Mouse (Mus musculus): ENCODE data around the gene Fndc7. TPM values are rescaled to one million over a fixed set of nuclear protein-coding genes. Genes with fewer than 3 reads are reported as not detected.

Gene Fndc7
- 0.87 TPM for polyA plus RNA-seq (2014; fragmentation: Illumina TruSeq; extraction: RNeasy Lipid Tissue Mini Kit (QIAGEN cat#74804); ENCODE audit: low read depth, low replicate concordance)

DNA sequence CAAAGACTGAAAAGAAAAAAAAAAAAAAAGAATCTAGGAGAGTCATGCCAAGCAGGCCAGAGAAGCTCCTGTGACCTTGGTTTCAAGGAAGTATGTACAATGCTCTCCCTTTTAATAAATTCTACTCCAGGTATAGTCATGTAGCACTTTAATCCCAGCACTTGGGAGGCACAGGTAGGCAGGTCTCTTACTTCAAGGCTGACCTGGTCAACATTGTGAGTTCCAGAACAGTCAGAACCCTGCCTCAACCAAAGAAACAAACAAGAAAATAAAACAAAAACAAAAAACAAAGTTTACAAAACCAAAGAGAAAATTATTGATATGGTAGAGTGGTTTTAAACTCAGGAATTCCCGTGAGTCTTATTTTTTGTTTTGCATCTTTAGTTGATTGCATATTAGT, at the start of gene Fndc7:
TSS of gene Fndc7 (minus strand) at position 101 of the 400 bp plus-strand sequence.

DNA sequence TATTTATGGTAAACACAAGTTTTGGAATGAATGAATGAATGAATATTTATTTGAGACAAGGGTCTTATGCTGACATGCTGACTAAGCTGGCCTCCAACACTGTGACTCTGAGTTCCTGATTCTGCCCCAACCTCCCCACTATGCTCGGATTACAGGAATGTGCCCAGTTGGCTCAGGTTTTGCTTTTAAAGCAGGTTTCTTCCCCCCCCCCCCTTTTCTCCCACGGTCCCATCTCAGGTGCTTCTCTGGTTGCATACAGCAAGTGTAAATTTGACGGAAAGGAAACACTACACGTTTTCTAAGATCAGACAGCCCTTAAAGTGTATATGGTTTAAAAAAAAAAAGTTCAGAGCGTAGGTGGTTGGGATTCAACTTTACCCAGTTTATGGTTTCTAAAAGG, 49.8 kb upstream of the Fndc7 start, which contains the start of gene Henmt1:
TSS of gene Henmt1 (plus strand) at position 301 of the 400 bp plus-strand sequence.

DNA sequence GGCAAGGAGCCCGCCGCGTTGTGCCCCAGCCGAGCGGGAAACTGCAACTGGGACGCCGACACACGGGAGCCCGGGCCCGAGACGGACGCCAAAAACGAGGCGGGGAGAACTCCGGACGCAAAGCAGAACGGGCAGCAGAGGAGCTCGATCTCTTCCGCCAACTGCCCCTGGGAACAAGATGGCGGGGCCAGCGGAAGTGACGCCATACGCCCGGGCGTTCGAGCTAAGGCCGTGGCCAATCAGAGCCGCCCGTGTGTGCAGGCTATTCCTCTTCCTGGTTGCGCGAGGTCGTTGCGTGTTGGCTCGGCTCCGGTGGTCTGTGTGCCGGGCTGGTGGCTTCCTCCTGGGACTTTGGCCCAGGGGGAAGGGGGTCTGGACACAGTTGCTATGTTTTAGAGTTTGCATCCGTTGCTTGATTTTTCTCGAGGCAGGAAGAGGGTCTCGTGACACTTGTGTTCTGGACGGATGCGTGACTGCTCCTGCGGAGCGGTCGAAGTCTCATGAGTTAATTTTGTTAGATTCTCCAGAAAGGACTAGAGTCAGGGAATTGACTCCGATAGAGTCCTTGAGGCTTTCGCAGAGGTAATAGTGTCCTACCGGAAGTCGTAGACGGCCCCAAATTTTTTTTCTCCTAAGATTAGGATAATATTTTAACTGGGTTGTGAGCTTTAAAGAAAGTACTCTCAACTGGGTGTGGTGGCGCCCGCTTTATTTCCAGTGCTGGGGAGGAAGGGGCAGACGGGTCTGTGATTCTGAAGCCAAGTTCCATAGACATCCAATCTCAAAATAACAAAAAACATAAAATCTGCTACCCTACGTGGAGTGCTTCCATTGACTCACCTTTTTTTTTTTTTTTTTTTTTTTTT, 22.0 kb upstream of the Fndc7 start, which contains the start of gene Prpf38b:
TSS of gene Prpf38b (minus strand) at position 180 of the 866 bp plus-strand sequence.

DNA sequence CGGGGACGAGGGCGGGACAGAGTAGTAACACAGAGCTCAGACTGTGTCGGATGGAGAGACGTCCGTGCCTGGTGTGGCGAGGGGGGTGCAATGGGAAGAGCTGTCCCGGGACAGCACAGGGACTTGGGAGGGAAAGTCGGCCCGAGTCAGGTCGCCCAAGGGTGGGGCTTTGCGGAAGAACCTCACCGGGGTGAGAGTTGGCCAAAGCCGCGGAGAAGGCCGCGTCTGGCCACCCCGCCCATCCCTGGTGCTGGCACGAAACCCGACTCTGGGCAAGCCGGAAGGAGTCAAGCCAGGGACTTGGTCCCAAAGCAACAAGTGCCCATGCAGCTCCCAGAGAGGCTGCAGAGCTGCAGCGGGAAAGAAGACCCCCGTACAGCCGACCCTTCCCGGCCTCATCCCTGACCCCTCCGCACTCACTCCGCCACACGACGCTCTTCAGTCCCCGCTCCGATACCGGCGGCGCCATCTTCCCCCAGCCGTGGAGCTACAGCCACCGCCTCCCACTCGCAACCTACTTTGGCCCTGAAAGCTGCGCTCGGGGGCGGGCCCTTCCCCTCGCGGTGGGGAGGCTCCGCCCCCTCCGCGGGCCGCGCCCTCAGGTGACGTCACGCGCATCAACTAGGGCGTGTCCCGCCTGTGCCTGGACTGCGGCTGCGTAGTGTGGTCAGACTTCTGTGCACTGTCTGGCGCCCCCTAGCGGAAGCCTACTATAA, 49.6 kb downstream of the Fndc7 start, which contains the start of gene Stxbp3:
TSS of gene Stxbp3 (minus strand) at position 527 of the 716 bp plus-strand sequence.

Other genes starting within 250 kb of the Fndc7 start
- 43.8 TPM for gene Clcc1, start 236.1 kb downstream of the Fndc7 start, polyA plus RNA-seq (2014; fragmentation: Illumina TruSeq; extraction: RNeasy Lipid Tissue Mini Kit (QIAGEN cat#74804); ENCODE audit: low read depth, low replicate concordance)
- gene Gpsm2, start 167.7 kb downstream of the Fndc7 start, polyA plus RNA-seq (2014; fragmentation: Illumina TruSeq; extraction: RNeasy Lipid Tissue Mini Kit (QIAGEN cat#74804); ENCODE audit: low read depth, low replicate concordance) = 4.9 TPM
- gene Aknad1, start 150.3 kb downstream of the Fndc7 start, polyA plus RNA-seq (2014; fragmentation: Illumina TruSeq; extraction: RNeasy Lipid Tissue Mini Kit (QIAGEN cat#74804); ENCODE audit: low read depth, low replicate concordance) = not detected
- gene Stxbp3, start 49.5 kb downstream of the Fndc7 start, polyA plus RNA-seq (2014; fragmentation: Illumina TruSeq; extraction: RNeasy Lipid Tissue Mini Kit (QIAGEN cat#74804); ENCODE audit: low read depth, low replicate concordance) = 191 TPM
- gene Prpf38b, start 21.7 kb upstream of the Fndc7 start, polyA plus RNA-seq (2014; fragmentation: Illumina TruSeq; extraction: RNeasy Lipid Tissue Mini Kit (QIAGEN cat#74804); ENCODE audit: low read depth, low replicate concordance) = 171 TPM
- gene Henmt1, start 49.9 kb upstream of the Fndc7 start, polyA plus RNA-seq (2014; fragmentation: Illumina TruSeq; extraction: RNeasy Lipid Tissue Mini Kit (QIAGEN cat#74804); ENCODE audit: low read depth, low replicate concordance) = not detected
- not detected for gene Gm9857, start 50.4 kb upstream of the Fndc7 start, polyA plus RNA-seq (2014; fragmentation: Illumina TruSeq; extraction: RNeasy Lipid Tissue Mini Kit (QIAGEN cat#74804); ENCODE audit: low read depth, low replicate concordance)
- 15.9 TPM for gene Fam102b, start 137.6 kb upstream of the Fndc7 start, polyA plus RNA-seq (2014; fragmentation: Illumina TruSeq; extraction: RNeasy Lipid Tissue Mini Kit (QIAGEN cat#74804); ENCODE audit: low read depth, low replicate concordance)
- not detected for gene Slc25a54, start 190.5 kb upstream of the Fndc7 start, polyA plus RNA-seq (2014; fragmentation: Illumina TruSeq; extraction: RNeasy Lipid Tissue Mini Kit (QIAGEN cat#74804); ENCODE audit: low read depth, low replicate concordance)
- gene Slc25a24, start 233.1 kb upstream of the Fndc7 start, polyA plus RNA-seq (2014; fragmentation: Illumina TruSeq; extraction: RNeasy Lipid Tissue Mini Kit (QIAGEN cat#74804); ENCODE audit: low read depth, low replicate concordance) = 187 TPM

Measured in adrenal gland, adult 10 weeks (tissue).